Mouse (Mus musculus): ENCODE results near the gene Kif27.
"Not testable (repeated sequence)": the region's sequence is repeated elsewhere in the genome, so short reads cannot be mapped to it uniquely, and the experiment has no call there.

DNA sequence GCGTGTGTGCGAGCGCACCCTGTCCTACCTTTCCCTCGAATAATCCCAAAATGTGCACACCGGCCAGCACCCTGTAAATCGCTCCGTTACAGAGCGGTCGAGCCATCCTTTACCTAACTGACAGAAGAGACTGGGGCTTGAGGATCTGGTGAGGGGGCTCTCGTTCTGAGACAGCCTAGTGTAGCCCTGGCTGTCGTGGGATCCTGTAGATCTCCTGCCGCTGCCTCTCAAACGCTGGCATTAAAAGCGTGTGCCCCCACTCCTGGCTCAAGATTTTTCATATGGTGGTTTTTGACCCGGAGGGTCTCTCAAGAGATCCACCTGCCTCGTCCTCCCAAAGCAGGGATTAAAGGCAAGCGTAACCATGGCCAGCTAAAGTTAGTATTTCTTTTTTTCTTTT, 44.3 kb upstream of the Kif27 start, which contains the start of gene Hnrnpk:
- TF ChIP-seq ZNF384 (IDR thresholded peaks at IDR 0.05; ENCODE audit: low read depth, low read length); HCFC1 (IDR thresholded peaks at IDR 0.05; ENCODE audit: borderline replicate concordance, insufficient read depth, low read length); CHD2 (IDR thresholded peaks at IDR 0.05; ENCODE audit: low read depth, low read length): not testable (repeated sequence)
